Mouse (Mus musculus) embryo, embryonic 10 days (tissue): ENCODE measurements around the gene Adnp.
"Not testable (repeated sequence)": the region's sequence is repeated elsewhere in the genome, so short reads cannot be mapped to it uniquely, and the experiment has no call there.

Experiments used
- DNase-seq: peaks from one replicate; pipeline ENCODE4 v3.0.0-alpha.2; 2015; ENCODE audit warnings: low spot score

The Adnp gene

GRCm38 (mm10) chr2:168205681-168206631, 956 bp downstream of the Adnp start:
- DNase-seq = no peak

GRCm38 (mm10) chr2:168205265-168205664, 1.6 kb downstream of the Adnp start:
- DNase-seq = peak; percentile 96

GRCm38 (mm10) chr2:168204476-168204999, 2.4 kb downstream of the Adnp start:
- no peak for DNase-seq

- DNase-seq = no peak
These were observed 6.8 kb downstream of the Adnp start for GRCm38 (mm10) chr2:168200014-168200691.

GRCm38 (mm10) chr2:168199476-168199875, 7.4 kb downstream of the Adnp start:
- no peak for DNase-seq

- no peak for DNase-seq
These were observed 8.5 kb downstream of the Adnp start for GRCm38 (mm10) chr2:168198421-168198820.

GRCm38 (mm10) chr2:168195721-168196120, 11.2 kb downstream of the Adnp start:
- DNase-seq = no peak

GRCm38 (mm10) chr2:168193685-168194084, 13.2 kb downstream of the Adnp start:
- no peak for DNase-seq

GRCm38 (mm10) chr2:168191856-168192255, 15.1 kb downstream of the Adnp start:
- DNase-seq = no peak

- DNase-seq = no peak
These were observed 31.0 kb downstream of the Adnp start for GRCm38 (mm10) chr2:168175946-168176345.

GRCm38 (mm10) chr2:168170167-168170685, 36.7 kb downstream of the Adnp start:
- DNase-seq = peak; percentile 64

- DNase-seq = no peak
These were observed 37.2 kb downstream of the Adnp start for GRCm38 (mm10) chr2:168169800-168170113.

GRCm38 (mm10) chr2:168168892-168169799, 37.8 kb downstream of the Adnp start:
- peak; percentile 87 for DNase-seq

GRCm38 (mm10) chr2:168167781-168168180, 39.1 kb downstream of the Adnp start:
- DNase-seq = no peak

GRCm38 (mm10) chr2:168166750-168167460, 40.0 kb downstream of the Adnp start:
- no peak for DNase-seq

GRCm38 (mm10) chr2:168161978-168162377, 44.9 kb downstream of the Adnp start:
- DNase-seq = peak; percentile 45

GRCm38 (mm10) chr2:168161514-168161971, 45.4 kb downstream of the Adnp start:
- DNase-seq = peak; percentile 40

GRCm38 (mm10) chr2:168160370-168160930, 46.5 kb downstream of the Adnp start:
- DNase-seq = no peak

GRCm38 (mm10) chr2:168158911-168159711, 47.8 kb downstream of the Adnp start:
- peak; percentile 87 for DNase-seq

GRCm38 (mm10) chr2:168157974-168158373, 48.9 kb downstream of the Adnp start:
- DNase-seq = not testable (repeated sequence)
